Mouse (Mus musculus) inflammation-experienced regulatory T-cells, adult 6 months (primary cell): ENCODE data around the gene Epha2. TPM values are rescaled to one million over a fixed set of nuclear protein-coding genes. Genes with fewer than 3 reads are reported as not detected.

Experiments used
- ATAC-seq: one replicate; pipeline ENCODE4 v1.8.0; 2017
- polyA plus RNA-seq, 3 experiments: library from polyadenylated mRNA; unstranded; fragments of 100-300 nt; shearing (Covaris generic); gene quantifications; one replicate each; pipeline ENCODE4 v1.2.1; 2017

Epha2 gene
- polyA plus RNA-seq, 3 experiments from 2014 or later, result not detected

DNA sequence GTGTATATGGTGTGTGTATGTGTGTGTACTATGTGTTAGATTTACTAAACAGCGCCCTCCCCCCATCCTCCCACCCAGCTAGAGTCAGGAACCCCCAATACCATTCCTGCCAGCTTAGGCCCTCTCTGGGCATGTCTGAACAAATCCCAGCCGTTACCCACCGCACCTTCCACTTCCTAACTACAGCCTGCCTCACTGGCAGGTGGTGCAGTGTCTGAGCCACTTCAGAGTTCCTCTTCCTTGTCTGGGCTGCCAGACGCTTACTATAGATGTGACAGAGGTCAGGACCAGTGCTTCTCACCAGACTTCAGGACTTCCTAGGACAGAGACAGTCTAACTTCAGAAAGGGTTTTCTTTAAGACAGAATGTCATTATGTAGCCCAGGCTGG lies 3.2 kb downstream of the Epha2 start:
- ATAC-seq, result no peak

DNA sequence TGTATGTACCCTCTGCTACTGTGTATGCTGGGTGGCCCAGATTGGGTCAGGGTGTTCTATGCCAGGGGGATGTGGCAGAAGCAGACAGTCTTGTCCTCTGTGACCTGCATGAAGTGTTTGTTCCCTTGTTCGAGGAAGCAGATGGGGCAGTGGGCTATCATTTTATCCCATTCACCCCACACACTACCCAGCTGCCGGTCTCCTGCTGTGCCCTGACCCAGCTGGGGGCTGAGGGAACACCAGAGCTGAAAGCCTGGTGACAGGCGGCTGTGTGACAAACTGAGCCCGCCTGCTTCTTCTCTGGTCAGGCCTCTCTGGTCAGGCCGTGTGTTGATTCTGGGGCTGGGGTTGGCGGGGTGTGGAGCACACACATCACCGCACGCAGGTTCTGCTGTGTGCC lies 5.0 kb downstream of the Epha2 start:
- ATAC-seq, result no peak

DNA sequence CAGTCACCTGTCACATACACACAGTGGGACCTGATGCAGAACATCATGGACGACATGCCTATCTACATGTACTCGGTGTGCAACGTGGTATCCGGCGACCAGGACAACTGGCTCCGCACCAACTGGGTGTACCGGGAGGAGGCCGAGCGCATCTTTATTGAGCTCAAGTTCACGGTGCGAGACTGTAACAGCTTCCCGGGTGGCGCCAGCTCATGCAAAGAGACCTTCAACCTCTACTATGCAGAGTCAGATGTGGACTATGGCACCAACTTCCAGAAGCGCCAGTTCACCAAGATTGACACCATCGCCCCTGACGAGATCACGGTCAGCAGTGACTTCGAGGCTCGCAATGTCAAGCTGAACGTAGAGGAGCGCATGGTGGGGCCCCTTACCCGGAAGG lies 7.3 kb downstream of the Epha2 start:
- ATAC-seq, result no peak

- no peak for ATAC-seq
Measured at GRCm38 (mm10) chr4:141308857-141309772, 8.1 kb downstream of the Epha2 start.

GRCm38 (mm10) chr4:141309773-141310145 lies 8.7 kb downstream of the Epha2 start:
- no peak for ATAC-seq

GRCm38 (mm10) chr4:141310191-141310606 lies 9.2 kb downstream of the Epha2 start:
- ATAC-seq, result no peak

GRCm38 (mm10) chr4:141311078-141311477 lies 10.0 kb downstream of the Epha2 start:
- no peak for ATAC-seq

DNA sequence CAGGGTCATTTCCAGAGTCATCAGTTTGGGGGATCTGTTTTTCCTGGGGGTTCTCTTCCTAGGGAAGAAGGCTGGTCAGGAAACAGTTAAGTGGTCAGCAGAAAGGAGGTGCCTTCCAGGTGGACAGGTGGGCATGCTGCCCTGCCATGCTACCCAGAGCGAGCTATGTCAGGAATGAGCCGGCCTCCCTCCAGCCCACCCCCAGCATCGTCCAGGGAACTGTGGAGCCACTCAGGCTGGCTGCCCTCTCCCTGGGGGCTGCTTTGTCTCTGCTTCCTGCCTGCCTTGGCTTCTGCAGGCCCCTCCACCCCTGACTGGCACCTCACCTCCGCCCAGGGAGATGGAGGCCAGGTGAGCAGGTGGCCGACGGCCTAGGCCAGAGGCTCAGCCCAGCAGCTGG lies 10.5 kb downstream of the Epha2 start:
- no peak for ATAC-seq

- no peak for ATAC-seq
Measured at GRCm38 (mm10) chr4:141311908-141312307, 10.9 kb downstream of the Epha2 start.

- ATAC-seq, result no peak
Measured at GRCm38 (mm10) chr4:141312513-141313131, 11.6 kb downstream of the Epha2 start.

- ATAC-seq, result no peak
Measured at GRCm38 (mm10) chr4:141313481-141313880, 12.4 kb downstream of the Epha2 start.

DNA sequence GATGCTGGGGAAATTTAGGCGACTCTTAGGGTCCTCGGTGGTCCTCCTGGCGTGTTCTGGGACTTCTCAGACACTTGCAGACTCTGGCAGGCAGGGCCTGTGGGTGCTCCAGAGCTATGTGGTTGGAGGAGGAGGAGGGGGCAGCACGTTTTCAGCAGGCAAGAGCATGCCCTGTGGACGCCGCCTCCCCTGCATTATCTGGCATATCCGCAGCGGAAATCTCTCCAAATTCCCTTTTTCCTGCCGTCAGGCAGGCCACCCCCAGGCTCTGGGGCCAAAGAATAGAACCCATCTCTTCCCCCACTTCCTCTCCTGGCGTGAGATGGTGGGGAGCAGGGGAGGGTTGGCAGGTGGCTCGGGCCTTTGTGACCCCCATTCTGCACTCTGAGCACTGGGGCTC lies 12.9 kb downstream of the Epha2 start:
- ATAC-seq, result no peak

- no peak for ATAC-seq
Measured at GRCm38 (mm10) chr4:141314745-141315144, 13.7 kb downstream of the Epha2 start.

GRCm38 (mm10) chr4:141316023-141316422 lies 15.0 kb downstream of the Epha2 start:
- ATAC-seq, result no peak

DNA sequence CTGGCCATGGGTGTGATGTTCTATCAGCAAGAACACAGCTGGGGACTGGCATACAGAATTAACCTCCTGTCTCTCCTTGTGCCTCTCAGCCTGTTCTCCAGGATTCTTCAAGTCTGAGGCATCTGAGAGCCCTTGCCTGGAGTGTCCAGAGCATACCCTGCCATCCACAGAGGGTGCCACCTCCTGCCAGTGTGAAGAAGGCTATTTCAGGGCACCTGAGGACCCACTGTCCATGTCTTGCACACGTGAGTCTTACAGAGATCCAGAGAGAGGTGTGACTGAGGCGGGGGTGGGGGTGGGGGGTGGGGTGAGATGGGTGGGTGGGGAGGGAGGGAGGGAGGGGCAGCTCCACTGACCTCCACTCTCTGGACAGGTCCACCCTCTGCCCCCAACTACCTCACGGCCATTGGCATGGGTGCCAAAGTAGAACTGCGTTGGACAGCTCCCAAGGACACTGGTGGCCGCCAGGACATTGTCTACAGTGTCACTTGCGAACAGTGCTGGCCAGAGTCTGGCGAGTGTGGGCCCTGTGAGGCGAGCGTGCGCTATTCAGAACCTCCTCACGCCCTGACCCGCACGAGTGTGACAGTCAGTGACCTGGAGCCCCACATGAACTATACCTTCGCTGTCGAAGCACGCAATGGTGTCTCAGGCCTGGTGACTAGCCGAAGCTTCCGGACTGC lies 15.6 kb downstream of the Epha2 start:
- ATAC-seq, result no peak

- ATAC-seq, result no peak
Measured at GRCm38 (mm10) chr4:141317914-141318313, 16.9 kb downstream of the Epha2 start.

DNA sequence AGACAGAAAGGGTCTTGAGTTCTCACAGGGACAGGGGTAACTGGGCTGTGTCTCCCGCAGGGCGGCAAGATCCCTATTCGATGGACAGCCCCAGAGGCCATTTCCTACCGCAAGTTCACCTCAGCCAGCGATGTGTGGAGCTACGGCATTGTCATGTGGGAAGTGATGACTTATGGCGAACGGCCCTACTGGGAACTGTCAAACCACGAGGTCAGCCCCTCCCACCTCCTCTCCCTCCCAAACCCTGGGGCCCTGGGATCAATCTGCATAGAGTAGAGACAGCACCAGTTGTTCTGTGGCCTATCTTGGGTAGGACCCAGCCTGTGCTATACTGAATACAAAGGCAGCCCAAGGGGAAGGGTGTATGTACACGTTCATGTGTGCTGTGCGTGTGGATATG lies 21.5 kb downstream of the Epha2 start:
- no peak for ATAC-seq

DNA sequence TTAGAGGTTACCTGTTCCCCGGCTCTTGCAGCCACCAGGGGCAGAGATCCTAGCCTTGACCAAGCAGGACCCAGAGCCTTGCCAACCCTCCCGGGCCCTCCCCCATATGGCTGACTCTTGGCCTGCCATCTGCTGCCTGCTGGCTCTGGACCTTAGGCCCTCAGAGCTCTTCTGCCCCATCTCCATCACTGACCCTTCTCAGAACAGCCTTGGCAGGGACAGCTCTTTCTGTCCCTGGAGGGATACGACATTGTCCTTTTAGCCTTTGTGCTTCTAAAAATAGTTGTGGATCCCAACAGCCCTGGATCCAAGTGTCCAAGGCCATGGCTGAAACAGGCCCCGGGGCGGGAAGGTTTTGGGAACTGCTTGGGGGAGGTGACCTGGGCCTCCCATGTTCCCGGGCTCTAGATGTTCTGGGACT lies 23.7 kb downstream of the Epha2 start:
- ATAC-seq, result no peak

GRCm38 (mm10) chr4:141325636-141326035 lies 24.6 kb downstream of the Epha2 start:
- no peak for ATAC-seq

DNA sequence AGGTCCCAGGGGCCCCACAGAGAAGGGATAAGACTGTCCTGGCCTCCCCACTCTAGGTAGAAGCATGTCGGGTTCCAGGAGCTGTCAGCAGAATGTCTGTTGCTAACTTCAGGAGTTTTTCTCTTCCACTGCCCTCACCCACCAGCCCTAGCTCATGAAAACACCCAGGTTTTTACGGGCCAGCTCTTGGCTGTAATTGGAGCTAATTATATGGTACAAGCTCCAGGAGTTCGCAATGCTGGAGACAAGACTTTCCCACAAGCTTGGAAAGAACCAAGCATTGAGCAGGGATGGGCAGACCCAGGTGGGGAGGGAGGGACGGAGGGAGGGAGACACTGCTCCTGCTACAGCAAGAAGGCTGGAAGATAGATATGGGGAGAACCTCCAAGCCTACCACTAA lies 26.0 kb downstream of the Epha2 start:
- ATAC-seq, result no peak

DNA sequence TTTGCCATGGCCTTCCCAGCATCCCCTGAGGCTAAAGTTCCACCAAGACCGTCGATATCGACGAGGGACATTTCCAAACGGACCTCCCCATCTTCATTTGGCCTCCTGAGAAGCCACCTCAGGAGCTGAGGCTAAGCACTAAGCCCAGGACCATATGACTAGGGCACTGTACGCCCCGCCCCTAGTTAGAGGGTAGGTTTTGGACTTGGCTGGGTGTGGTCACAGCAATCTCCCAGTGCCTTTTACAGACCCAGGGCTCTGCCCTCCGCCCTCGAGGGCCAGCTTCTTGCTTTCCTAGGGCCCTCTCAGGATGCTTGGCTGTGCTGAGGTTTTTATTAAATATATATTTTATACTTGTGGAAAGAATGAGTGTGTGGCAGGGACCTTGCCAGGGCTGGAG lies 27.7 kb downstream of the Epha2 start:
- ATAC-seq, result no peak

- ATAC-seq, result no peak
Measured at GRCm38 (mm10) chr4:141329968-141330367, 28.9 kb downstream of the Epha2 start.

GRCm38 (mm10) chr4:141331446-141331845 lies 30.4 kb downstream of the Epha2 start:
- no peak for ATAC-seq

DNA sequence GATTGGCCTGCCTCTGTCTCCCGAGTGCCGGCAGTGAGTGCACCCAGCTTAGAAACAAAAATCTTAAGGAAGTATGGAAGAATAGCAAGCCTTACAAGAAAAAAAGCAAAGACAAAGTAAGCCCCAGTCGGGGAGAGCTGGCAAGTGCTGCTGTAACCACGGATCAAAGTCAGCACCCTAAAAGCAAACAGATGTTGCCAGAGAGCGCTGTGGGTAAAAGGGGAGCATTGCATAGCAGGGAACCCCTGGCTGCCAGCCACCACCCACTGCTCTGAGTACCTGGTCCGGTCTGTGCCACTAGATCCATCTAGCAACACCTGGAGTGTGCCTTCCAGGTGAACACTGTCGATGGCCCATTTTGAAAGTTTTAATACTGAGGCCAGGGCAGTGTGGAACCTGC lies 31.2 kb downstream of the Epha2 start:
- ATAC-seq, result no peak
